Comparison of ENCODE assay signal across 8 mouse cellular contexts in the genomic region with DNA sequence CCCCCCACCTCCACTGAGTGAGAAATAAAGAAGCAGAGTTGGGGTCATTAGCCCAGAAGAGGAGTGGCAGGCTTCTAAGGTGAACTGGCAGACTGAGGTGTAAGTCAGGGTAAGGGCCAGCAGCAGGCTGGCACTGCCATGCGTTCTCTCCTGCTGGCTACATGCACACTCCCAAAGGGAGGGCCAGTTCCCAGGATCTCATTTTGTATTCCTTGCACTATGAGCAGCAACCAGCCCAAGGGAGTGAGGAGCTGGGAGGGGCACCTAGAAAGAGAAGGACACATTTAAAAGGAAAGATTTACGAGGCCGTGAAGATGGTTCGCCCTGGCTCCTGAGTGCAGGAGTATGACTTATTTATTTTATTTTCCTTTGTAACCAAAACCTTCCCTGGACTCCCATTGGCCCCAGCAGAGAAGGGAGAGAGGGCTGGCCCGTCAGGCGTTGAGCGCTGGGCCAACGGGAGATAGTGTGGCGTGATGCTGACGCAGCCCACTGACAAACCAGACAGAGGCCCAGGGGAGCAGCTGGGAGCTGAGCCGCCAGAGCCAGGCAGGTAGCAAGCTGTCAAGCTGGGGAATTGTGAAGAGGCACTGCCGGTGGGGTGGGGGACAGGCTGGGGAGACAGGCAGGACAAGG.
DNase-seq lines count a peak whose midpoint lies in the region.
"Had no signal": no experiment of that assay in that cellular context is flagged by ENCODE, and none has a peak within 500 bp of the region (broad histone marks: within the 10 kb centered on the region; RNA-seq: fewer than 3 reads in every experiment).

No protein-coding gene starts in this region.

- H3K27me3 ChIP-seq in heart, embryonic 10.5 days (ENCODE audit: insufficient read depth, poor library complexity, severe bottlenecking), result no peaks in the 10 kb centered on the region
- H3K27me3 ChIP-seq: Patski had no signal

- peak overlapping the region; percentile 53; the same call in 1 of the 2 replicates for H3K27ac ChIP-seq in heart, embryonic 10.5 days

- no peaks in the 10 kb centered on the region for H3K9me3 ChIP-seq in heart, embryonic 10.5 days

- H3K4me3 ChIP-seq in heart, embryonic 10.5 days, result peak overlapping the region; percentile 24; the same call in 1 of the 2 replicates

- WGBS in heart, embryonic 10.5 days, result 36% methylated on average over 12 of the region's 12 CpGs

- H3K36me3 ChIP-seq in heart, embryonic 10.5 days, result no peaks in the 10 kb centered on the region

- peaks cover 15% of the 10 kb centered on the region for H3K4me1 ChIP-seq in heart, embryonic 10.5 days

- peak; percentile 79 for DNase-seq in heart, embryonic 10.5 days (ENCODE audit: low spot score)
- no peak for DNase-seq in heart, adult 18-20 months
- peak; percentile 26 for DNase-seq in urinary bladder, postnatal 25 days (ENCODE audit: low spot score)
- no peak for DNase-seq in urinary bladder, adult 2 months (ENCODE audit: low spot score)
- peak; percentile 49 to 62 for DNase-seq in layer of hippocampus, adult 8-10 months (ENCODE audit: low spot score in 2 of 2)
- peak; percentile 21 for DNase-seq in testis, postnatal 14 days (ENCODE audit: low spot score)
- no peak for DNase-seq in spleen, postnatal 14 days (ENCODE audit: low spot score in 2 of 2)

Comparison
In these comparisons a context has a peak if more than half of its experiments do, and no peak if none do; other contexts are left out.
1. DNase-seq: peak in heart, embryonic 10.5 days (single experiment), urinary bladder, postnatal 25 days (single experiment), layer of hippocampus, adult 8-10 months (2 of 2) and testis, postnatal 14 days (single experiment); none in heart, adult 18-20 months (0 of 2), urinary bladder, adult 2 months (single experiment) and spleen, postnatal 14 days (0 of 2).